Mouse (Mus musculus) liver, adult 2 months (tissue): ENCODE measurements around the gene Gm7544.

Experiments
- CTCF ChIP-seq: fragments of 200-500 bp; IDR thresholded peaks from 2 replicates; pipeline ENCODE4 v1.5.1; 2011; ENCODE audit warnings: low read depth, low read length, control low read depth
- POLR2A ChIP-seq: fragments of 200-500 bp; IDR thresholded peaks from 2 replicates; pipeline ENCODE4 v1.6.1; 2011; ENCODE audit warnings: low read length, control low read depth; ENCODE audit not compliant: insufficient read depth; ENCODE audit errors: extremely low read depth

- TF ChIP-seq CTCF, result no peak
- TF ChIP-seq POLR2A, result no peak
These were observed 17.1 kb downstream of the Gm7544 start for GRCm38 (mm10) chr1:82938666-82939065.
